Mouse (Mus musculus) layer of hippocampus, adult 11-12 months (tissue): ENCODE results near the gene Pcsk6.

Experiments used
- DNase-seq: peaks from one replicate; pipeline ENCODE4 v3.0.0; 2022; ENCODE audit warnings: low spot score

Gene Pcsk6

DNA sequence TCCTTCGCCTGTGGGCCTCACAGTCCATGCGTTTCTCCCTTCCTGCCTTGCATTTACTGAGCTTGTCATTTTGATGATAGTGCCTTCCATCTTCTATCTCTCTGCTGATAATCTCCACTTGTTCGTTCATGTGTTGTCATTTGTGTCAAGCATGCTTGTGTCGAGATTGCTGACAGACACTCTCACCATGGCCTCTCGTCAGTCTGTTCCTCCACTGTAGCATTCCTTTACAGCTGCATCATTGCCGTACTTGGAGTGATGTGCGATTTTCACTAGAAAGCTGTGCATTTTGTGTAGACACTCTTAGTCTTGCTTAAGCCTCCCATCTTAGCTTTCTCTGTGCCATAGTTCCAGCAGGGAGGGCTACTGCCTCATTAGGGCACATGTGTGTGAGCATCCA is 79.5 kb downstream of the Pcsk6 start:
- DNase-seq: no peak

DNA sequence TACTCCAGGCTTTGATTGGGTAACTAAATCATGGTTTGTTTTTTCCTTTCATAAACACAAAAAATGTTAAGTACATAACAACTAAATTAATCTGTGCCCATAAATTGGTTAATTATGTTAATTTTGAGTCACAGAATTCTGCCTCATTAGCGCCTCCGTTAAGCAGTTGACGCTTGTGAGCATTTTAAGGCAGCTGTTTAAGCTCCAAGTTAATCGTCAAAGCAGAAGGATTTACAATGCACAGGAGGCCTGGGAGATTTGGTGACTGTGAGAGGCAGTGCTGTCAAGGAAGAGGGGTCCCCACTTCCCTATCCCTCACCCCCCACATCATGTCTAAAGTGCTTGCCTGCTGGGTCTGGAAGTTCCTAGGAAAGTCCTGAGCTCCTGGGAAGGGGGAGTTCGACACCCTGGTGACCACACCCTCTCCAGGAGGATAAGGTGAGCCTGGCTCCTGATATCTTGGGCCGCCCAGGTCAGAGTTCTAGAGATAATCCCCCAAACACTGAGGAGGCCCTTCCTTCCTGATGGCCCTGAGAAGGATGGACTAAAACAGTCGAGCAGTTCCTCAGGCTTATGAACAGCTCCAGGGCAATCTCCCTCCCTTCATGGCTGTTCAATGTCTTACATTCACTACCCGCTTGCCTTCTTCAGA is 83.9 kb downstream of the Pcsk6 start:
- DNase-seq: no peak

DNA sequence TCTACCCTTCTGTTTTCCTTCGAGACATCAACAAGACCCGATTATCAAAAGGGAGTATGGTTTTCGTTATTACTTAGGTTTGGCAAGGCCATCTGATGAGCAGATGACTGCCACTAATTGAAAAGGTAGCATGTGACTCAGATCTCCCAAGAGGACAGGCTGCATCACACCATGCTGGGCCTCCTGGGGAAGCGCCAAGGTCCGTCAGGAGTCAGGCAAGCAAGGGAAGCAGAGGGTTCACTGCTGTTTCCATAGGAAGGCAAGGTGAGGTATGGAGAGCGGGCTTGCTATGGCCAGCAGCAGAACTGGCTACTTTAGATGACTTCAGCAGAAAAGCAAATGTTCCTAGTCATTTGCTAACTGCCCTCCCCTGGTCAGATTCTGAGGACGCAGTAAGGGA is 84.9 kb downstream of the Pcsk6 start:
- DNase-seq: no peak

DNA sequence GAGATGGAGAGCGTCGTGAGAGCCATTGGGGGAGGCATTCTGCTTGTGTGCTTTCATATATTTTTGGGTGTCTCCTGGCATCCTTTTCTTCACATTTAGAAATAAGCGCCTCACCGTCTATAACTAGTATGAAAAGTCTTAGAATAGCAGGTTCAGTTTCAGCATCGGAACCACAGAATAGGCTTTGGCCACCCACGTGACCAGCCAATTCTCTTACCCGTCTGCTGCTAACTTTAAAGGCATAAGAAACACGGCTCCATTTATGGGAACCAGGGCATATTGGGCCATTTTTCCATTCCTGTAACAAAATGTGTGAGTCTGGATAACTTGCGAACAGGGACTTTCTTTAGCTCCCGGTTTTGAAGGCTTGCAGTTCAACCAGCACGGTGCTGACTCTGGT is 87.4 kb downstream of the Pcsk6 start:
- no peak for DNase-seq

DNA sequence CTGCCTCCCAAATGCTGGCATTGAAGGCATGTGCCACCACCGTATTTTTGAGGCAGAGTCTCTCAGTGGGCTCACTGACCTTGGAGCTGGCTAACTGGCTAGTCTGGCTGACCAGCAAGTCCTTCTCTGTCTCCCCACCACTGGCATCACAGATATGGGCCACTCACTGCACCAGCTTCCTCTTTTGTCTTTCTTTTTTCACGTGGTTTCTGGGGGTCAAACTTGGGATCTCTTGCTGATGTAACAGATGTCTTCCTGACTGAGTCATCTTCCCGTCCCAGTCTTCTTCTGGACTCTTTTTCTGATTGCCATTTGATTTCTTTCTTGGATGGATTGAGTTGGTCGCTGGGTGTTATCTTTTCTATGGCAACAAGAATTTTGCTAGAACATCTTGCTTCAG is 93.0 kb downstream of the Pcsk6 start:
- no peak for DNase-seq

DNA sequence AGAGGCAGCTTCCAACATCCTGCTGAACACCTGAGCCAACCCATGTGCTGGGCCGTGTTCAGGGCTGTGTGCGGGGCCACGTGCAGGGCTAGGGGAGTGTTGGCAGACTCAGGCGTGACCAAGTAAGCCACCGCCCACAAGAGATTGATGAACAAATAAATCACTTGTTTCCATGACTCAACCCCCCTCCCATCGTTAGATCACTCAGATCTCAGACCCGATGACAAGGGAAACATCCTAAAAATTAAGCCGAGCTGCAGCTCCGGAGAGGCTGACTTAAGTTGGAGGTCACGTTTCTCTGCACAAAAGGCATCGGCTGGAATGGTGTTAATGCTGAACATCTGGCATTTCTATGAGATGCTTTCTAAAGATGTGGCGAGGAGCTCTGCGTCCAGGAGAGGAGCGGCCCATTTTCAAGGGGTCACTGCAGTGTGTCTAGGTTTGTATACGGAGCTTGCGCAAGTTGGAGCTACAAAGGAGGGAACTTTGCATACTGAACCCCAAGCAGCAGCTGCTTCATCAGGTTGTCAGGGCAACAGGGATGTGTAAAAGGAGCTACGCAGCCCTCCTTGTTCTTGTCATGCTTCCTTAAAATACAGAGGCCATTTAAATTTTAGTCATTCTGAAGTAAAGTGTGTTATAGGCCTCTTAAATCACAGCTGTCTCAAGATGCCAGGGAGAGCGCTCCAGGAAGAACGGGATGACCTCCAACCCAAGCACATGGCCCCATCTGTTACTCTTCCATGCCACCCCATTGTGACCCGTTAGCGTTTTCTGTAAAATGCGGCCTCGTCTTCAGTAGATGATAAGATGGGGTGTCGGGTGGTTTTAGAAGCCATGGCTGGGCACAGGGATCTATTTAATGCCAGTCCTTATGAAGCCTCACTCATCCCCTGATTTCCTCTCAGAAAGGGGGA is 94.0 kb downstream of the Pcsk6 start:
- DNase-seq: peak; percentile 10

DNA sequence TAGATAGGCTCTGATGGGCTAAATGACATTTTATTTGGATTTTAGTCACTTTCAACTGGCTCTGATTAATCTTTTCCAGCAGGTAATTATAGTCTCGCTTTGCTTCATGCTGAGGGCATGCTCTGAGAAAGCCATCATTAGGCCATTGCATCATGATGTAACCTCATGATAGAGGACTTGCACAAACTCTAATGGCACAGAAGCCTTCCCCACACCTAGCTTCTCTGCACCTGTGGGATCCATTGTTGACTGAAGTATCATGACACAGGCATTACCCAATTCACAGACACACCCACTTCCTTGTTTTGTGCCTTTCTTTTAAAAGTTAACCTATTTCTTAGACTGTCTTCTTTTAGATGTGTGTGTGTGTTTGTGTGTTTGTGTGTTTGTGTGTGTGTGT is 95.7 kb downstream of the Pcsk6 start:
- DNase-seq: no peak

DNA sequence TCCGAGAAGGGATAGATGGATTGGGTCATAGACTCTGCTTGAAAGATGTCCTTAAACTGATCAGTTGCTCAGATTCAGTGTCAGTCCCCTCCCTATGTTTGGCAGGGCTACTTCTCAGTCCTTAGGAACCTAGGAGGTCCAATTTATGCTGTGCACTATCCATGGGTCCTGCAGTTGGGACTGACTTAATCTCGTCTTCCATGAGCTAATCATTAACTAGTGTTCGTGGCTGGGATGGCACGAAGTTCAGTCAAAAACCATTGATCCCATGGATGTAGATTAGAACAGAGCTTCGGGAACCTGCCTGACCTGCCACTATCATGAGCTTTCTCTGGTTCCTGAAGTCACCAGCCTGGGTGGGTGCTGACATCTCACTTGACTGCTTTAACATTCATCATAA is 96.6 kb downstream of the Pcsk6 start:
- DNase-seq: no peak

DNA sequence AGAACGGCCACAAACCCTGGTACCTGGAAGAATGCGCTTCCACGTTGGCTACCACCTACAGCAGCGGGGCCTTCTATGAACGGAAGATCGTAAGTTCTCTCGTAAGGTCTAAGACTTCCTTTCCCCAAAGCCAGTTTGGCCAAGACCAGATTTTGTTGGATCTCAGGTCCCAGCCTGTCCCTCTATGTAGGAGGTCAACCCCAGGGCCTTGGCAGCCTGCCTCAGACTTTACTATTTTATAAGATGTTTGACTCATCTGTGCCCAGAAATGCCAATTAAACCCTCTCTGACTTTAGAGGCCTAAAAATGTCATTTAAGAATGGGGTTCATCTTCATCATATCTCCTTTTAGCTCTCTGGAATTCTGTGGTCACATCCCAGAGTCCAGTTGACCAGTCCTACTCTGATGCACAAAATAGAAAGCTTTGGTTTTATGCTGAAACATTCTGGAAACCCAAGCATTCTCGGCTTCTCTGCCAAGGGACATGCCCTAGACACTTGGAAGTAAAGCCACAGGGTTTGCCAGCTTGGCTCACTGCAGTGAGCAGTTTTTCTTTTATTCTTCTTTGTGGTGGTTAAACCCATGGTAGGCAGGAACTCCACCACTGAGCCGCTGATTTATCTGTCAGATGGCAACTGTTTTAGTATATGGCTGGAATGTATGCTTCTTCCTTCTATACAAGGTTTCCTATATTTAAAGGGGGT is 97.8 kb downstream of the Pcsk6 start:
- no peak for DNase-seq

DNA sequence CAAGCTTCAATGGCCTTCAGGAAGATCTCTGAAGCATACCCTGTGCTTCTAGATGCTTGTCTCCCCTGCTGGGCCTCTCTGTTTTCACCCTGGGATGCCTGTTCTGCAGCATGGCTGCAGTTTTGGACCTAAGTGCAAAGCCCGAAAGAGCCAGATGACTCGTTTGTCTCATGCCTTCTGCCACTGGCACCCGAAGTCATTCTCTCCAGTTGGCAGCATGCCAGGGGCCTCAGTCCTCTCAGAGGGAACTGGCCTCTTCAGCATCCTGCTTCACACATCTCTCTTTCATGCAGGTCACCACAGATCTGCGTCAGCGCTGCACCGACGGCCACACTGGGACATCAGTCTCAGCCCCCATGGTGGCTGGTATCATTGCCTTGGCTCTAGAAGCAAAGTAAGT is 101.1 kb downstream of the Pcsk6 start:
- no peak for DNase-seq

DNA sequence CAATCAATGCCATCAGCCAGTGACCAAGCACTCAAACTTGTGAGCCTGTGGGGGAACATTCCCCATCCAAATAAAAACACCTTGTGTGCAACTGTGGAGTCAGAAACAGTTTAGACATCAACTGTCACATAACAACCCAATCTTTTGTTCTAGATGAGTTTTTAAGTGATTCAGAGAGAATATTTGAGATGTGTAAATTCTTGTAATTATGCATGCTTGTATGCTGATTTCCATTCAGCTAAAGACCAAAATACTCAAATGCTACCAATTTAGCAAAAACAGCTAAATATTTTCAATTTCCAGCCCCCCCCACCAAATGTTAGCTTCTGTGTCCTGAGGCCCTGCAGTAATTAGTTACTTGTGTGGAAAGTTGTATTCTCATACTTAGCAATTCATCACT is 102.9 kb downstream of the Pcsk6 start:
- DNase-seq: no peak

DNA sequence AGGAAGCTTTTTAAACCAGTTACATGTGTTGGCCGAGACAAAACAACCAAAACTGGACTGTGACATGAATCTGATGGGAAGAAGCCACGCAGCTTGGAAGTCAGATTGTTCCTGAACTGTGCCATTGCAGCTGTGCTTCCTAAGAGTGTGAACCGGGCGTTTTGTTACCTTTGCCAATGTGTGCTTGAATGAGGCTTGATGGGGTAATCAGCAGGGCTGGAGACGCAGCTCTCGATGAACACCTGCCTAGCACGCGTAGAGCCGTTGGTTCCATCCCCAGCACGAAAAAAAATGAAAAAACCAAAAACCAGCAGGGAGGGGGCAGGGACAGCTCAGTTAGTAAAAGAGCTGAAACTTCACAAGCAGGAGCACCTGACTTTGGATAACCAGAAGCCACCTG is 109.8 kb downstream of the Pcsk6 start:
- no peak for DNase-seq

DNA sequence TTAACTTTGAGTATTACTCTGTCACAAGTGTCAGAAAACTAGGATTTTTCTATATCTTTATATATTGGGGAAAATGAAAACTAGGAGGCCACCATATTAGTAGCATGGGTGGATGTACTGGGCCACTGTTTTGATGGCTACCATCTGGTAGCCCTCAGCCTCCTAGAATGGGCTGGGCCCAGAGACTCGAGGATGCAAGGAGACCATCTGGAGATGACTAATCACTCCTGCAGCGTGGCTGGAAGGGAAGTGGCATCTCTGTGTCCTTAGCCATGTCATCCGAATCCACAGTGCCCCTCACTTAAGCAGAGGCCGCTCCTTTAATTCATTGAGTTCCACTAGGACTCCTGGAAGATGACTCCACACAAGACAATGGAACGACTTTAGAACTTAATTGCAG is 115.8 kb downstream of the Pcsk6 start:
- no peak for DNase-seq

DNA sequence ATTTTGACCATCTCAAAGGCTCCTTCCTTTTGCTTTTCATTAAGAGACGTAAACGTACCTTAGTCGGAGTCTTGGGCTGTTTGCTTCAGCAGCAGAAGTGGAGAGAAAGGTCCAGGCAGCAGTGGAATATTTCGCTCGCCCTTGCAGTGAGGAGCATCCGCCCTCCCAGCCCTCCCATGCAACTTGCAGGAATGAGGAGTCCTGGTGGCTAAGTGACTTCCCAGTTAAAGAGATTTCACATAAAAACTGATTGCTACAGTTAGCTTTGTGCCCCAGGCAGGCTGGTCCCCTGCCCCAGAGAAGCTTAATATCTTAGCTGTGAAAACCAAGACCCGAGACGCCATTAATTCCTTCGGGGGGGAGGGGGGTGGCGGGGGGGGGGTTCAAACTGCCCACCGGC is 116.4 kb downstream of the Pcsk6 start:
- DNase-seq: no peak

DNA sequence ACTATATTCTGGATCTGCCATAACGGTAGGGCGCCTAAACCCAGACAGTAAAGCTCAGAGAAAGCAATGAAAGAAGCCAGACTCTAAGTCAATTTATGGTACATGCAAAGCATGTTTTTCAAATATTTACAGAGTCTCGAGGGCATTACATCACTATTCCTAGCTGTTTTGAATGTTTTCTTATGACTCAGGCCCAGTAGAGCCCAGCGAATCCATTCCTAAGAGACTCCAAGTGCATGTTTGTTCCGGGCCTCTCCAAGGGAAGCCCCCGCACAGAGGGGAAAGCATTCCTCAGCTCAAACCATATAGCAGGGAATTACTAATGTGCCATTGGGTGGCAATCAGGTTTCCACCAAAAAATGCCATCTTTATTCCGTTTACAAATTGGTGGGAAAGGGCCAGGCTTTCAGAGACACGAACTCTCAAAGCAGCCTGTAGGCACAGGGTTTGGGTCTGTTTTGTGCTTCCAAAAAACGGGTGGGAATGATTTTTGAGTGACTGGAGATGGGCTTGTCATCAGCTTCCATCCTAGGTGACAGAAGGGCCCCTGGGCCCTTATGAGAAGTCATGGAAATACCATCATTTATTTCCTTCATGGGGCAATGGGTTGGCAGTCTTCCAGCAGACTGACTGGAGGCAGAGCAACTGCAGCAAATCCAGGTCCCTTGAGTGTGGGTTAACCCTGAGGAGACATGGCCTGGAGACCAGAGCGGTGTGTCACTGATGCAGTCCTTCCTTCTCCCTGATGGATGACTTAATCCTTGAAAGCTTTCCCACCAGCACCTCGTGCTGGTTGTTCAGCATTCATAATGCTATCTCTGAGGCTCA is 117.7 kb downstream of the Pcsk6 start:
- no peak for DNase-seq

DNA sequence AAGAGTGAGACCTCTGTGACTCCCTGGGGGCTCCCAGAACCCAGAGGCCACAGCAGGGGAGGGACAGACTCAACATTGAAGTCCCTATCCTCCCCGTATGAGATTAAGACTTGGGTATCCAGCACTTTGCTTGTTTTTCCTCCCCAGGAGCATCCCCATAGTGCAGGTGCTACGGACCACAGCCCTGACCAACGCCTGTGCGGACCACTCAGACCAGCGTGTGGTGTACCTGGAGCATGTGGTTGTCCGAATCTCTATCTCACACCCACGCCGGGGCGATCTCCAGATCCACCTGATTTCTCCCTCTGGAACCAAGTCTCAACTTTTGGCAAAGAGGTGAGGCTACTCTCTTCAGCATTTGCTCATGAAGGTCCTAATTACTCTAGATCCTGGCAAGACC is 118.5 kb downstream of the Pcsk6 start:
- DNase-seq: no peak

DNA sequence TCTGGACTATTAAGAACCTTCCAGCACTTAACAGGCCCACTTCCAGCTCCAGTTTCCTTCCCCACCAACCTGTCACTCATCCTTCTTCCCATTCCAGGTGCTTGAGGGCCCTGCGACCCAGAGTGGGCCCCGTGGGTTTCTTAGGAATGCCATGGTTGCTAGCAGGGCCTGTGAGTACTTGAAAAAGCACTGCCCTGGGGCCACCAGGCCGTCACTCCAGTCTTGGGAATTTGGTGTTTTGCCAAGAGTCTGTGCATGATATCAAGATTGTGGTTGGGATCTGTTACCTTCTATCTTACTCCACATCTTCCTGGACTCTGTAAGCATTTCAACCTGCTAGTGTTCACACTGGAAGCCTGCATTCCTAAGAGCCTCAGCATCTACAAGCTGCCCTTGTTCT is 120.5 kb downstream of the Pcsk6 start:
- no peak for DNase-seq

DNA sequence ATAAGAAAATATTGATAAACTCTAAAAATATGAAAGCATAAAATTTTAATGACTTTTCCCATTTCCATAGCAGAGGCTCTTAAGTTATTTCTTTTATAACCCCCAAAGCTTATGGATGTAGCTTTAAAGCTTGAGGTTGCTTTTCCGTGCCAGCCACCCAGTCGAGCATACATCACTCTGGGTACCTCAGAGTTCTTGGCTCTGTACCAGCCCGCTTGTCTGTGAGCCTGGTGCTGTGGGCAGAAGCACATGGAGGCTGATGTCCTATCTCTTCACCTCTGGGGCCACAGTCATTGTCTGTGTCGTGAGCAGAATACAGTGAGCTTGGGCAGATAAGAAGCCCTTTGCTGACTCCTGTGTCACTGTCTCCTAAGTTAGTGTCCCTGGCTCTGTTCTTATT is 126.7 kb downstream of the Pcsk6 start:
- no peak for DNase-seq

DNA sequence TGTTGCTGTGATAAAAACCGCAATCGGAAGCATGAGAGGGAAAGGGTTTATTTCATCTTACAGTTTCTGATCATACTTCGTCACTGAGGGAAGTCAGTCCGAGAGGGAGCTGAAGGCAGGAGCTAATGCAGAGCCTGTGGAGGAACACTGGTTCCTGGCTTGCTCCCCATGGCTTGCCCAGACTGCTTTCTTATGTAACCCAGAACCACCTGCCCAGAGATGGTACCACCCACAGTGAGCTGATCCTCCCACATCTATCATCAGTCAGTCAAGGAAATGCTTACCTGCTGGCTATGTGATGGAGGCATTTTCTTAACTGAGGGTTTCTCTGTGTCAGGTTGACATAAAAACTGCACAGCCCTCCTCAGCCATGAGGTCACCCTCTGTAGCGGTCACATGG is 127.2 kb downstream of the Pcsk6 start:
- DNase-seq: no peak

DNA sequence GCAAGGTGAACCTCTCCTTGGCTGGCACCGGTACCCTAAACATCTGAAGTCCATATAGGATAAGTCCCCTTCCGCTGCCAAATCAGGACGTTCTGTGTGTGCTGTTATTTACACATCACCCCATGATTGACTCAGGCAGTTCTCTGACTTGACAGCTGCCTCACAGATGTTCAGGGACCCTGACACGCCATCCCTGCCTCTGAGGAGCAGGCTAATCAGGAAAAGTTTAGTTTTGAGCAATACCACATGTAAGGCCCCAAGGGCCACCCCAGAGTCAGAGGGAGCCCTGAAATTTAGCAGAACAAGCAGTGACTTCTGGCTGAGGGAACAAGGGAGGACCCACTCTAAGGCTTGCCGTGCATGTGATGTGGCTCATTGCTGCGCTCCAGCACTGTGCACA is 130.8 kb downstream of the Pcsk6 start:
- DNase-seq: no peak

DNA sequence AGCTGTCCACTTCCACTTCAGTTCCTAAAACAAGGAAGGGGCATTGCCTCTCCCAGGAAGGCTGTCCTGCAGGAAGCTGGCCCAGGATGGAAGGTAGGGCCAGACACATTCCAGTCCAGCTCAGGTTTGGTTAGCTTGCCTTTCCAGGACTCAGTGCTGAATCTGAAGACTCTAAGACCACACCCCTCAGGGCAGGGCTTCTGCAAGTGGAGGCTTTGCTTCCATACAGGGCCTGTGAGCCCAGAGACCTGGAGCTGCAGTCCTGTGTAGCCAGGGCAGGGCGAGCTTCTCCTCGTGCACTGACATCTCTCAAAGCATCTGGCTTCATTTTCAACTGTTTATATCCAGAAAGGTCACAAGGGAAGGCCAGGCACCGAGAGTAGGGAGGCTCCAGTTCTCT is 131.9 kb downstream of the Pcsk6 start:
- no peak for DNase-seq

DNA sequence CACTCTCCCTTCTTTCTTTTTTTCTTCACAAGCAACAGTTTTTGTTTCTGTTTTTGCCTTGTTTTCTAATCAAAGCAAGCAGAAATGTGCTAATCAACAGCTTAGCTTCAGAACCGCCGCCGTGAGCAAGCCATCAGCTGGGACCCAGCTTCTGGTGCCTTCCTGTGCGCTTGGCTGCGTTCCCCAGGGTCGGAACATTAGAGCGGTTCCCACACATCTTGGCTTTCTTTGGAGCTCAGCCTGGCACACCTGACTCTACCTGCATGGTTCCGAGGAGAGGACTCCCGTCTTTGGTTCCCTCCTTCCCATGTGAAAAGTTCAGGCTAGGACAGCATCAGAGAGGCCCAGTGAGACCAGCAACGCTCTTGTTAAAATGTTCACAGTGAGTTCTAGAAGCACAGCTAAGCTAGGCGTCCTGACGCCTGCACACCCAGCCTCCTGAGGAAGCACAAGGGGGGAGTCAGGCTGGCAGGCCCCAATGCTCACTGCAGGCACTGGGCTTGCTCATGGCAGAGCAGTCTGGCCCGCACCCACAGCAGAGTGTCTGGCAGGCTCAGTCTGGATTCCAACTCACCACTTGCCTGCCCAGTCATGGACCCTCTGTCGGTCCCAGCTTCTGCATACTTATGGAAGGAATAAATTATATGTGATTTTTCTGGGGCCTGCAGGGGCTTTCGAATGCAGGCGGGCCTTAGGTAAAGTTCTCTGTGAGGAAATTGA is 139.7 kb downstream of the Pcsk6 start:
- DNase-seq: no peak
